In genomic region chr14:73388546-73388945, GRCm38 (mm10) we compare ENCODE assay signal across 8 mouse cellular contexts. TPM values are rescaled to one million over a fixed set of nuclear protein-coding genes. Genes with fewer than 3 reads are reported as not detected.
DNase-seq lines count a peak whose midpoint lies in the region; ATAC-seq and TF ChIP-seq lines count a peak whose summit lies in the region.

No protein-coding gene starts in this region.

- peak overlapping the region; percentile 39 for H3K27ac ChIP-seq in neural tube, embryonic 13.5 days (replicated peaks)
- H3K27ac ChIP-seq in embryonic facial prominence, embryonic 14.5 days (replicated peaks; ENCODE audit: low read depth, low read length): peak overlapping the region; percentile 70
- H3K27ac ChIP-seq in hindbrain, postnatal 0 days: peak overlapping the region; percentile 77
- no peak overlapping the region for H3K27ac ChIP-seq in forebrain, embryonic 14.5 days (ENCODE audit: low read depth, low read length)

- H3K4me1 ChIP-seq in neural tube, embryonic 13.5 days (replicated peaks): peaks cover 27% of the 10 kb centered on the region
- peaks cover 15% of the 10 kb centered on the region for H3K4me1 ChIP-seq in embryonic facial prominence, embryonic 14.5 days (ENCODE audit: control insufficient read depth, insufficient read depth, low read length)
- H3K4me1 ChIP-seq in hindbrain, postnatal 0 days (ENCODE audit: insufficient read depth, low read length): peaks cover under 1% of the 10 kb centered on the region
- H3K4me1 ChIP-seq in forebrain, embryonic 14.5 days (ENCODE audit: control insufficient read depth, insufficient read depth, low read length): peaks cover 10% of the 10 kb centered on the region; the same call in 1 of the 2 replicates

- H3K27me3 ChIP-seq in neural tube, embryonic 13.5 days: no peaks in the 10 kb centered on the region
- H3K27me3 ChIP-seq in embryonic facial prominence, embryonic 14.5 days (replicated peaks; ENCODE audit: control insufficient read depth, insufficient read depth, low read length): no peaks in the 10 kb centered on the region
- H3K27me3 ChIP-seq in hindbrain, postnatal 0 days (ENCODE audit: insufficient read depth, low read length): no peaks in the 10 kb centered on the region
- H3K27me3 ChIP-seq in forebrain, embryonic 14.5 days (replicated peaks; ENCODE audit: control insufficient read depth, insufficient read depth, low read length): 0 out of 2 replicates have a peak, but pooled peaks cover 4% of the 10 kb centered on the region

- WGBS in neural tube, embryonic 13.5 days: 57% methylated on average over 7 of the region's 7 CpGs
- WGBS in embryonic facial prominence, embryonic 14.5 days: 35% methylated on average over 7 of the region's 7 CpGs
- WGBS in hindbrain, postnatal 0 days: 34% methylated on average over 7 of the region's 7 CpGs
- 55% methylated on average over 7 of the region's 7 CpGs for WGBS in forebrain, embryonic 14.5 days

- no peak for DNase-seq in neural tube, embryonic 10.5 days (ENCODE audit: extremely low spot score, low spot score)
- peak; percentile 75 for DNase-seq in embryonic facial prominence, embryonic 14.5 days (ENCODE audit: low spot score)
- DNase-seq in hindbrain, postnatal 0 days (ENCODE audit: low spot score): peak; percentile 71
- peak; percentile 39 for DNase-seq in lung, postnatal 14 days
- DNase-seq in thymus, postnatal 4 days: peak; percentile 45
- no peak for DNase-seq in layer of hippocampus, adult 11-12 months (ENCODE audit: low spot score)
- DNase-seq in forebrain, embryonic 14.5 days (ENCODE audit: low spot score): no peak

- no peaks in the 10 kb centered on the region for H3K9me3 ChIP-seq in neural tube, embryonic 13.5 days
- no peaks in the 10 kb centered on the region for H3K9me3 ChIP-seq in embryonic facial prominence, embryonic 14.5 days (ENCODE audit: control insufficient read depth, low read length)
- no peaks in the 10 kb centered on the region for H3K9me3 ChIP-seq in hindbrain, postnatal 0 days (ENCODE audit: low read length)
- H3K9me3 ChIP-seq in forebrain, embryonic 14.5 days (replicated peaks; ENCODE audit: control insufficient read depth, low read length): no peaks in the 10 kb centered on the region

- no peak overlapping the region for H3K4me3 ChIP-seq in neural tube, embryonic 13.5 days
- no peak overlapping the region for H3K4me3 ChIP-seq in embryonic facial prominence, embryonic 14.5 days (ENCODE audit: low read depth, low read length)
- no peak overlapping the region for H3K4me3 ChIP-seq in hindbrain, postnatal 0 days (ENCODE audit: low read length)
- H3K4me3 ChIP-seq in forebrain, embryonic 14.5 days (ENCODE audit: low read depth, low read length): no peak overlapping the region

- H3K9ac ChIP-seq in neural tube, embryonic 13.5 days: no peak overlapping the region
- no peak overlapping the region for H3K9ac ChIP-seq in embryonic facial prominence, embryonic 14.5 days (ENCODE audit: low read depth, low read length)
- no peak overlapping the region for H3K9ac ChIP-seq in hindbrain, postnatal 0 days (replicated peaks; ENCODE audit: low read length)
- no peak overlapping the region for H3K9ac ChIP-seq in forebrain, embryonic 14.5 days (ENCODE audit: low read length)

- no peak for TF ChIP-seq CTCF in hindbrain, postnatal 0 days (IDR thresholded peaks at IDR 0.05; ENCODE audit: low read depth)

- H3K4me2 ChIP-seq in neural tube, embryonic 13.5 days: no peak overlapping the region
- H3K4me2 ChIP-seq in embryonic facial prominence, embryonic 14.5 days (ENCODE audit: low read depth, low read length): no peak overlapping the region
- H3K4me2 ChIP-seq in hindbrain, postnatal 0 days (ENCODE audit: low read depth, low read length): no peak overlapping the region
- H3K4me2 ChIP-seq in forebrain, embryonic 14.5 days (ENCODE audit: low read length): no peak overlapping the region

- no peak for ATAC-seq in neural tube, embryonic 13.5 days (ENCODE audit: low read depth)
- no peak for ATAC-seq in embryonic facial prominence, embryonic 14.5 days (ENCODE audit: low read depth)
- peak; percentile 62 for ATAC-seq in hindbrain, postnatal 0 days
- ATAC-seq in forebrain, embryonic 14.5 days: no peak

- no peaks in the 10 kb centered on the region for H3K36me3 ChIP-seq in neural tube, embryonic 13.5 days
- no peaks in the 10 kb centered on the region for H3K36me3 ChIP-seq in embryonic facial prominence, embryonic 14.5 days (ENCODE audit: control insufficient read depth, insufficient read depth, low read length)
- H3K36me3 ChIP-seq in hindbrain, postnatal 0 days (ENCODE audit: insufficient read depth, low read length): no peaks in the 10 kb centered on the region
- H3K36me3 ChIP-seq in forebrain, embryonic 14.5 days (ENCODE audit: control insufficient read depth, insufficient read depth, low read length): no peaks in the 10 kb centered on the region

RNA-seq across cellular contexts. Expression of gene Itm2b, which starts 3.5 kb away (rescaled TPM):
- 781 and 803 TPM in 2 replicates for polyA plus RNA-seq in neural tube, embryonic 13.5 days (2015; fragmentation: Nextera tagmentation; extraction: Ambion mirVana)
- polyA plus RNA-seq in embryonic facial prominence, embryonic 14.5 days (2014; fragmentation: Nextera tagmentation; extraction: Ambion mirVana): 936 and 968 TPM in 2 replicates
- 446 TPM in 2 replicates for total RNA-seq in hindbrain, postnatal 0 days (2014; rRNA removed)
- polyA plus RNA-seq in hindbrain, postnatal 0 days (2015; fragmentation: Nextera tagmentation; extraction: Ambion mirVana): 1,059 and 1,161 TPM in 2 replicates
- 754 and 783 TPM in 2 replicates for polyA plus RNA-seq in forebrain, embryonic 14.5 days (2014; fragmentation: Nextera tagmentation; extraction: Ambion mirVana)

Comparison
In these comparisons a context has a peak if more than half of its experiments do, and no peak if none do; other contexts are left out.
1. DNase-seq: peak in embryonic facial prominence, embryonic 14.5 days (single experiment), hindbrain, postnatal 0 days (single experiment), lung, postnatal 14 days (single experiment) and thymus, postnatal 4 days (single experiment); none in neural tube, embryonic 10.5 days (single experiment), layer of hippocampus, adult 11-12 months (single experiment) and forebrain, embryonic 14.5 days (single experiment).